Mouse (Mus musculus) brain, embryonic 14.5 days (tissue): ENCODE results near the gene Zfp82. TPM values are rescaled to one million over a fixed set of nuclear protein-coding genes. Genes with fewer than 3 reads are reported as not detected.
A peak's percentile ranks its signal among the peaks of the same experiment; 100 is the strongest.
"Not testable (repeated sequence)": the region's sequence is repeated elsewhere in the genome, so short reads cannot be mapped to it uniquely, and the experiment has no call there.

Experiments
- DNase-seq: peaks from one replicate; pipeline ENCODE4 v3.0.0-alpha.2; 2011; ENCODE audit warnings: low read depth
- CTCF ChIP-seq: fragments of 200-500 bp; IDR thresholded peaks from 2 replicates; pipeline ENCODE4 v1.5.1; 2012; ENCODE audit warnings: inconsistent platforms, mild to moderate bottlenecking, moderate library complexity, borderline replicate concordance; ENCODE audit not compliant: insufficient read depth, insufficient read length; ENCODE audit errors: extremely low read depth
- POLR2A ChIP-seq: fragments of 200-500 bp; IDR thresholded peaks from 2 replicates; pipeline ENCODE4 v1.6.1; 2012; ENCODE audit warnings: mild to moderate bottlenecking, inconsistent platforms, borderline replicate concordance; ENCODE audit not compliant: poor library complexity, insufficient read depth, insufficient read length, severe bottlenecking; ENCODE audit errors: extremely low read depth
- polyA plus RNA-seq: library from polyadenylated mRNA; depleted of rRNA; stranded (reverse); fragments of >200 nt; gene quantifications from 2 replicates; pipeline ENCODE4 v1.2.3, GENCODE M21; 2012; rRNA removed

Zfp82 gene
- polyA plus RNA-seq = 3.2 and 4.9 TPM in 2 replicates

DNA sequence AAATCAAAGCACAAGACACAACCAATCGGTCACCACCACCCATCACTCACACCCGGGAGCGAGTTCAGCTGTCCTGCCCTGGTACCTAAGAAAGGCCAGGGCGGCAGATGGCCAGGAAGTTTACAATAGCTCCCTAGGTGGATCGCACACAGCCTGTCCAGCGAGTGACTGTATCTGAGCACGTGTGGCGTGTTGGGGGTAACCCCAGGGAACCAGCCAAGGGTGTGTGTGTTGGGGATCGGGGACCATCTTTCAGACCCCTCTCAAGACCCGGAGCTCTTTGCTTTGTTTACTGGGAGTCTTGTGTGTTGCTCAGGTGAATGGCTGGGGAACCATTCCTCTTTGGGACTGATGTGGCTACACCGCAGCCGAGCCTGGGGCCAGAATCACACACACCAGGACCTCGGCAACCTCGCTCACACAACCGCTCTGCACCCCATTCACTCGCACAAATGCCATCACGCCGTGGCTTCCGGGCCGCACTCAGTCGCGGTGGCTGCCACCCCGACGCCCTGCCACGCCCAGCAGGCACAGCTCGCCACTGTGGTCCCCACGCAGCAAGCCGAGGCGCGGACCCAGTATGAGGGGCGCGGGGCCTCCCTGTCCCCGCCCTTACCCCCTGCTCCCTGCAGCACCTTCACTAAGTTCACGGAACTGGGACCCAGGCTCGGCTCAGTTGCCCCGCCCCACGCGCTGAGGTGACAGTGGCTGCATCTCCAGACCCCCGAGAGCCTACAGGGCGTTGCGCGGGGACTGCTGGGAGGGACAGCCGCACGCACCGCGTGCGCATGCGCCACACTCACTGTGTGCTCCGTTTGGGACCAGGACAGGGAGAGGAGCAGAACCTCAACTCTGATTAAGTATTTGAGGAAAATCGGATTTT is at the start of gene Zfp82:
TSS of gene Zfp82 (minus strand) at position 755 of the 883 bp plus-strand sequence.
- DNase-seq = peak; percentile 94
- TF ChIP-seq CTCF (no peak), POLR2A (0 out of 2 replicates have a peak, but pooled peaks have one; percentile 32)

- DNase-seq = peak; percentile 60
- TF ChIP-seq CTCF = no peak
- no peak for TF ChIP-seq POLR2A
Observed at GRCm38 (mm10) chr7:30122188-30122530, 49.5 kb upstream of the Zfp82 start.

DNA sequence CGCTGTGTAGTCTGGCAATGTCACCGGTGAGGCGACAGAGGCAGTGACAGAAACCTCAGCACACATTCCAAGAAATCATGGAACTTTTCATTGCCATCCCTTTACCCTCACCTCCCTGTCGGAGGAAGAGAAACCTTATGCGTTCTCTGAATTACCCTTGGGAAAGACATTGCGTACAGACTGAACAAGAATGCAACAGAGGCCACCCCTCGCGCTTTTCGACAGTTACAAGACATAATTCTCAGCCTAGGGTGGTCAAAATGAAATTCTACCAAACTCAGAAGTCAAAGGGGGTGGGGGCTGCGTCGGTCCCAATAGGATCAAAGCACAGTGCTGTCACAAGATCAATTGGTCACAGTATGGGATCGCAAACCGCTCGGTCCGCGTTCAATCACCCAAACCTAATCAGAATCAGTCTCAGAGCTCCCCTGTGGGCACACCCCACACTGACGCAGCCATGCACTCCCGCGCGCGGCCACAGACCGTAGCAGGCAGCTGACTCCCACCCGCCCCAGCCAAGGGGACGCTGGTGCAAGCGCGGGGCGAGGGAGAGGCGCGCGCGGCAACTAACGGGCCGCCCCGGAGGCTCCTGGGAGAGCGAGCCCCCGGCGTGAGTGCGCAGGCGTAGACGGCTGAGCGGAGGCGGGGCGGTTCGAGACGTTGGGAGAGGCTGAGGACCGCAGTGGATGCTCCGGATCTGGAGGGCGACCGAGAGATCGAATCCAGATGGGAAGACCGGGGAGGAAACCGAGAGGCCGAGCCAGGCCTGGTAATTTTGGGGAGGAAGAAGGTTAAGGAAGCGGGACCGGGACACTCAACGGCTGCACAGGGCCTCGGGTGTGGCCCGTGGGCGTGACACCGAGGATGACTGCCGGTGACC is 48.8 kb upstream of the Zfp82 start, which contains the start of gene Zfp382:
TSS of gene Zfp382 (plus strand) at position 635 of the 880 bp plus-strand sequence.
- DNase-seq = peak; percentile 96
- TF ChIP-seq CTCF (no peak), POLR2A (peak; percentile 86)

DNA sequence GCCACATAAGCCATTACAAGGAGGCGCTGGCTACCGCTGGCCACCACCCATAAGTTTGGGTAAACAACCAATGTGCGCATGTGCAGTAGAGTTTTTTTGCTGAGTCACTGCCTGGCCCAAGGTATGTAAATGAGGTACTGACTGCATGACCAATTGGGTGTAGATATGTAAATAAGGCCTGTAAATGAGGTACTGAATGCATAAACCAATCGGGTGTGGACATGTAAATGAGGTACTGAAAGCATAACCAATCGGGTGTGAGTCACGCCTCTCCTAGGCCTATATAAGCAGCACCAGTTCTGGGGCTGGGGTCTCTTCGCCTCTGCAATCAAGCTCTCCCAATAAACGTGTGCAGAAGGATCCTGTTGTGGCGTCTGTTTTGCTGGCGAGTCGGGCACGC is 45.2 kb upstream of the Zfp82 start:
- not testable (repeated sequence) for DNase-seq

GRCm38 (mm10) chr7:30116076-30116475 is 43.4 kb upstream of the Zfp82 start:
- TF ChIP-seq POLR2A (no peak), CTCF (no peak)
- DNase-seq = no peak

DNA sequence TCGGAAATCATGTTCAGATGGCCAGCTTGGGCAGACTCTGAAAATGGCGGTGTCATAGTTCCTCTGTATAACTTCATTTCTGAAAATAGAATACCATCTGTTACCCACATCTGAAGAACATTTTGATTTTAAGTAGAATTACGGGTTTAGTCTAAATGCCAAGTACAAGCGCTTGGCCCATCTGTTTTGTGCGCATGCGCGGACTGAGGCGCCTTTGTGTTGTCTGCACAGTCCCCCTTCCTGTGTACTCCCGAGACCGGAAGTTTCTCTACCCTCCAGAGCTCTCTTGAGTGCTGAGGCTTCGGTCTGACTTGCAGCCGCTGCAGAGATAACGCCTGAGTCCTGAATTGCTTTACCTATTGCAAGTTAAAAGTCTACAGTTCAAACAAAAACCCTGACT is 26.6 kb upstream of the Zfp82 start:
- DNase-seq = peak; percentile 71
- TF ChIP-seq CTCF (no peak), POLR2A (no peak)

DNA sequence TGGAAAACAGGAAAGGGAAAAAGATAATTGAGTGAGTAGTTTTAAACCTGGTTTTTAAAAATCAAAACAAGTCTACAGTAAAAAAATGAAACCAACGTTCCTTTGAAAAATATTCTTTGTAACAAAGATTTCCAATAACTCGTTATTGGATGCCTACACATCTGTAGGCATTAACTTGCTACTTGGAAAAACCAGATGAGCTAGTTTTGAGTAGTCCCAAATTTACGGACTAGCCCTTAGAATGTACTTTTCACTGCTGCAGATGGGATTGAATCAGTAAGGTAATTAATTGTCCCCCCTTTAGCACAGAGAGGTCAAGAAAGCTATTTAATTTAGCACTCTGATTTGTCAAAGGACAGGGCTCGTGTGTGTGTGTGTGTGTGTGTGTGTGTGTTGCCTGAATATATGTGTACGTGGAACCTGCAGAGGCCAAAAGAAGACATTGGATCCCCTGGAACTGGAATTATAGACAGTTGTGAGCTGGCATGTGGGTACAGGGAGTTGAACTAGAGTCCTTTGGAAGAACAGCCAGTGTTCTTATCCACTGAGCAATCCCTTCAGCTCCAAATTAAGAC is 22.9 kb upstream of the Zfp82 start:
- TF ChIP-seq POLR2A (no peak), CTCF (no peak)
- peak; percentile 49 for DNase-seq

- DNase-seq = peak; percentile 98
- TF ChIP-seq POLR2A = peak; percentile 77; the same call in 1 of the 2 replicates
- TF ChIP-seq CTCF = peak; percentile 24; the same call in 1 of the 2 replicates
Observed at GRCm38 (mm10) chr7:30094646-30095429, 22.1 kb upstream of the Zfp82 start, which contains the start of gene Zfp260. Zfp260 (plus strand) TSS chr7:30094777.

DNA sequence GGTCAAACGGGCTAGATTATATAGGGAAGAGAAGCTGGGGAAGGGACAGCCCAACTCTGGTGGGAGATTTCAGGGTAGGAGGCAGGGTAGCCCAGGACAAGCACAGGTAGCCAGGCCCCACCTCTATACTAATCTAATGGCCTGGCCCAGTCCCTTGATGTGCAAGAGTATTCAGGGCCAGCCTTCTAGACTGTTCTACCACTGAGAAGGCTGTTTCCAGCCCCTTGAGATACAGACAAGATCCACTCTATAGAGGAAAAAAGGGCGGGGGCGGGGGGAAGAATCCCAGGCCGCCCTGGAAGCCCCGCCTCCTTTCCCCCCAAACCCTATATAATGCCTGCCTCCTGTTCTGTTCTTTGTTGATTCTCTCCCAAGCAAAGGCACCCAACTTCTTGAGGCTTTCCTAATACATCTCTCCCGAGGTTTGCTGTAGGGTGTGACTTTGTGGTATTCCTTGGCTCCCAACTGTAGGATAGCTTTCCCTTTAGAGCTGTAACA is 21.3 kb upstream of the Zfp82 start:
- TF ChIP-seq POLR2A (no peak), CTCF (no peak)
- no peak for DNase-seq

DNA sequence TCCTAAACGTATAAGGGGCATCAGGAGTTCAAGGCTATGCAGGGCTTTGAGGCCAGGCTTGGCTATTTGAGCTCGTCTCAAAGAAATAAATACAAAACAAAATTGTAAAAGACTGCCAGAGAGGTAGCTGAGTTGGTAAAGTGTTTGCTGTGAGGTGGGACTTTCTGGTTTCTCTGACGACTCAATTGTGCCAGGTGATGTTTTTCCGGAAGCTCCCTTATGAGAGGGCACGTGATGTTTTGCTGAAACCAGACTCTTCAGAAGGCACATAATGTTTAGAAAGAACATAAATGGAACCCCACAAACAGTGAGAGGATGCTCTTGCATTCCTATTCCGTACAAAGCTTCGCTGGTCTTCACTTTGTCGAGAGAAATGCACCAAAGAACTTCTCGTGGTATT is 20.0 kb upstream of the Zfp82 start:
- TF ChIP-seq POLR2A (no peak), CTCF (no peak)
- no peak for DNase-seq
